Mouse (Mus musculus): Measurements from ENCODE around the gene Itga8.

The Itga8 gene

DNA sequence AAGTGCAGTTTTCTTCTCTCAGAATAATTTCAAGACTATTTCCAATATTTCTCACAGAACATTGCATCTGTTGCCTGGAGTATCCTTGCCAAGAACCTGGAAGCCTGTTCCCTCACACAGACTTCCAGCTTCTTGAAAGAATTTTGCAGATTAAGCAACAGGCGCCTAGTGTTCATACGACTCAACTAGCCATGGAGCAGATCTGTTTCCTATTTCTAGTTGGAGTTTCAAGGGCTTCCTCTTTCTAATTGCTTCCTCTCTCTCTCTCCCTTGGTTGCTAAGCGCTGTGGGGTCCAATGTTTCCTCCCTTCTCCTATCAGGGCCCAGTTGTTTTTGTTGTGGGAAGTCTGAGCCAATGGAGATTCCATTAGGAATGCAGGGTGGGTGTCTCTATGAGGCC lies 7.7 kb downstream of the Itga8 start:
- DNase-seq (ENCODE audit: low read depth, low spot score), result no peak

- no peak for DNase-seq (ENCODE audit: low read depth, low spot score)
These were observed 8.3 kb downstream of the Itga8 start for GRCm38 (mm10) chr2:12293458-12293857.

DNA sequence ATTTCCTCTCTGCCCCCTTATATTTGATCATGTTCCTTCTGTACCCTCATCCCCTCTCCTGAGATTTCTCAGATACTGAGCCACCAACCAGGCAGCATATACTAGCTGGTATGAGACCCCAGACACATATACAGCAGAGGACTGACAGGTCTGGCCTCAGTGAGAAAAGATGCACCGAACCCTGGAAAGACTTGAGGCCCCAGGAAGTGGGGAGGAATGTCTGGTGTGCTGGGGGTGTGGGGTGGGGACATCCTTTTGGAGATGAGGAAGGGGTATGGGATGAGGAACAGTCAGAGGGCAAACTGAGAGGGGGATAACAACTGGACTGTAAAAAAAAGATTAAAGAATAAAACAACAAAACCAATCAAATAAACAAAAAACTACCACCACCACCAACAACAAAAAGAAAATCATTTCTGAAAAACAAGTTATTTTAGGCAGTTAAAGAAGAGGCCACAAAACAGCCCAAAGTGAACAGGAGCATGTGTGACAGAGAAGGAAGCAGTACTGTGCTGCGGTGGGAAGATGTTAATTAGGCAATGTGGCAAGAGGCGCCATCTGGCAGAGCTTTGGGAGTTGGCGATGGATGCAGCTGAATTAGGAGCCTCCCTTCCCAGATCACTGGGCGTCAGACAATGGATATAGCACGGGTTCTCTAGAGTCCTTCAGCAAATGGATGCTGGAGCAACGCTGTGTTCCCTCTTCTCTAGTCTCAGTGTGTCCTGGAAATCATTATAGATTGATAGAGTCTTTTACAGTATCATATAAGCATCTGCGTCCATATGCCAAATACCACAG lies 9.5 kb downstream of the Itga8 start:
- no peak for DNase-seq (ENCODE audit: low read depth, low spot score)

DNA sequence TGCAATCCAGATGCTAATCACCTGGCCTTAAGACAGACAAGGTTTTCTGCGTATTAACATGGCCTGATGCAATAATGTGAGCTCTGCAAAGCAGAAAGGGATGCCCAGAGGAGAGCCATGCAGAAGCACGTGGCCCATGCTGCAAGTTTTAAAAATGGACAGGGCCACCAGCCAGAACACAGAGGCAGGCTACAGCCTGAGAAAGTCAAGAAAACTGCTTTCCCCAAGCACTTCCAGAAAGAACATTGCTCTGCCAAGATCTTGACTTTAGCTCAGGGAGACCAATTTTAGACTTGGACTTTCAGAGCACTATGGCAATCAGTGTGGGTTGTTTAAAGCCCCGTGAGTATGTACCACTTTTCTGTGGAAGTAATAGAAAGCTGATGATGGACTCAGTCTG lies 11.5 kb downstream of the Itga8 start:
- DNase-seq (ENCODE audit: low read depth, low spot score), result no peak

GRCm38 (mm10) chr2:12287831-12288230 lies 13.9 kb downstream of the Itga8 start:
- DNase-seq (ENCODE audit: low read depth, low spot score), result no peak

- no peak for DNase-seq (ENCODE audit: low read depth, low spot score)
These were observed 21.1 kb downstream of the Itga8 start for GRCm38 (mm10) chr2:12280664-12281063.

GRCm38 (mm10) chr2:12279070-12279612 lies 22.6 kb downstream of the Itga8 start:
- no peak for DNase-seq (ENCODE audit: low read depth, low spot score)

DNA sequence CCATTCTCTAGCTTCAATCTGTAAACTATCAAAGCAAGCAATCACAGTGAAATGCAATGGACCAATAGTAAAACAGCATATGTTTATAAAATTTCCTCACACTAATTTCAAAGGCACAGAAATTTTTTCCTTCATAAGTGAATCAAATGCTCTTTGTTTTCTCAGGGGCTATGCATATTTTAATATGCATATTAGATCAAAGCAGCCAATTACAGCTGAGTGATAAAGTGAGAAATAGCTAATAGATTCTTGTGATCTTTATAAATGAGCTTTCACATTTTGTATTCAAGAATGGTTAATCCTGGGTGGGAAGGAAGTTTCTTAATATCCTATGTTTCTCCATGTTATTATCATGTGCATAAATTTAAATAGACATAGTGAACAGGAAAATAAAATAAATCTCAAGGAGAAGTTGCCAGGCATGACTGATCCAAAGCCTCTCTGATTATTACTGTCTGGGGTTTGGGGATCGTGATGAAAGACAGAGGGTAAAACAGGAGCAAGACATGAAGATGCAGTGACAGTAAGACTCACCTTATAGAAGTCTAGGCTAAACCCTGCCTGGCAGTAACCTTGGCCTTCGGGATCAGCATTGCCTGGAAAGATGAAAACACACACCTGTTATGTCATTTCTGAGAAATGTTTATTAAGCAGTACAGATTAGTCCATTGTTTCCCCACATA lies 44.9 kb downstream of the Itga8 start:
- no peak for DNase-seq (ENCODE audit: low read depth, low spot score)

DNA sequence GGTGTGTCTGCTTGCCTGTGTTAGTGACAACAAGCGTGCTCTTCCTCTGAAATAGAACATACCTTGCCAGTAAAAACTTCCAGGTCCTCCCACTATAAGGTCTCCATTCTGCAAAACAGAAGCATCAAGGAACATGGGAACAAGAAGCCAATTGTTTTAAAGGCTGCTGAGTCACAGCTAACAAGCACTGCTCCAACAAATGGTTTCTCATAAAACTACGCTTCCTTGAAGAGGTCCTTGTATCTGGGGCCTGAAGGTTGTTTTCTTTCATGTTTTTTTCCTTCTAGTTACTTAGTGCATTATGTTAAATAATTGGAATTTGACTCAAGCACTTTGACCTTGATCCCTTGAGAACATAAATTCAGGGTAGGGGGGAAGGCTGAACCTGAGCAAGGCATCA lies 45.8 kb downstream of the Itga8 start:
- DNase-seq (ENCODE audit: low read depth, low spot score), result no peak

GRCm38 (mm10) chr2:12235345-12235744 lies 66.4 kb downstream of the Itga8 start:
- no peak for DNase-seq (ENCODE audit: low read depth, low spot score)

DNA sequence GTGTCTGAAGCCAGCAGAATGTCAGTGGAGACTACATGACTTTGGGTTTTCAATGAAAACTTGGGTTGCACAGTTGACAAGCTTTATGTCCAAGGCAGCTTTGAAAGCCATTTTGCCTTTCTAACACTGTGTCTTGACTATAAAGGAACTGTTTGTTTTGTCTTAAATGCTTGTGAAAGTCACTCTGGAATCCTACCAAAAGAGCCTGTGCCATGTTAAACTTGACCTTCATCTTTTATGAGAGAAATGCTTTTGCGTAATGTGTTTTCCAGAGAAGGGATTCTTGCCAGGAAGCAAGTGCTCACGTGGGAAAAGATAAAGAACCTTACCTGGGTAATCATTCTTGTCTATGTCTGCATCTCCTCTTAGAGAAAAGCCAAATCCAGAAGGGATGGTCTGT lies 72.0 kb downstream of the Itga8 start:
- no peak for DNase-seq (ENCODE audit: low read depth, low spot score)

GRCm38 (mm10) chr2:12228335-12228734 lies 73.4 kb downstream of the Itga8 start:
- DNase-seq (ENCODE audit: low read depth, low spot score), result no peak

- DNase-seq (ENCODE audit: low read depth, low spot score), result no peak
These were observed 74.5 kb downstream of the Itga8 start for GRCm38 (mm10) chr2:12227243-12227642.

DNA sequence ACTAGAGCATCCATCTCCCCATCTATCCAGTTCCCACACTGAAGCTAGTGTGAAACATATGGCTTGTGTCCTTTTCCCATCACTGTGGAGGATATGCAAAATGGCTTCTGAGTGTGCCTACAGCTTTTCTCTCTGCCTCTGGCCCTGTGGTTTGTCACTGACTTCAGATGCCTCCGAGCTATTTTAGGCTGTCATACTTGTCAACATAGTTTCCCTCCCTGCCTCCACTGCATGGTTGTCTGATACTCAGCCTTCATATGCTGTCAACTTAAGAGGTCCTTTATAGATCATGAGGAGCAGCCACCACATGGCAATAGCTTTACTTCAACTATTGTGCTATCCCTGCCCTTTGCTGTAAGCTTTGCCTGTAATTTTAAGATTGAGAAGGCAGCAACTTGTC lies 75.4 kb downstream of the Itga8 start:
- DNase-seq (ENCODE audit: low read depth, low spot score), result no peak

- DNase-seq (ENCODE audit: low read depth, low spot score), result no peak
These were observed 80.1 kb downstream of the Itga8 start for GRCm38 (mm10) chr2:12221671-12222070.

GRCm38 (mm10) chr2:12213464-12213790 lies 88.3 kb downstream of the Itga8 start:
- DNase-seq (ENCODE audit: low read depth, low spot score), result no peak

- no peak for DNase-seq (ENCODE audit: low read depth, low spot score)
These were observed 88.9 kb downstream of the Itga8 start for GRCm38 (mm10) chr2:12212662-12213463.

DNA sequence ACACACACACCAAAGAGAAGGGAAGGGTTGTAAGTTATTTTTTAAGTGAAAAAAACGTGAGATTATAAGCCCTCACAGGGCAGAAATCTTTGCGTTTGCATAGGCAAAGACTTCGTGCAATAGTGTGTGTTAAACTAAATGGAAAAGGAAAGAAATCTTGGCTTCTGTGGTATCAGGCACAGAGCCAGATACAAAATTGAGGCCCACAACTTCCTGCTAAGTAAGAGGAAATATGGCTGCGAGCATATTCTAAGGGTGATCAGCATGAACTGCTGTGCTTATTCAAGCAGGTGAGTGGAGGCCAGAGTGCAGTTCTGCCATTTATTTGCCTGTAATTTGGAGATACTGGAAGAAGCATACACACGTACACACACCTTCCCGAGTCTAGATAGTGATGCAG lies 93.6 kb downstream of the Itga8 start:
- no peak for DNase-seq (ENCODE audit: low read depth, low spot score)

DNA sequence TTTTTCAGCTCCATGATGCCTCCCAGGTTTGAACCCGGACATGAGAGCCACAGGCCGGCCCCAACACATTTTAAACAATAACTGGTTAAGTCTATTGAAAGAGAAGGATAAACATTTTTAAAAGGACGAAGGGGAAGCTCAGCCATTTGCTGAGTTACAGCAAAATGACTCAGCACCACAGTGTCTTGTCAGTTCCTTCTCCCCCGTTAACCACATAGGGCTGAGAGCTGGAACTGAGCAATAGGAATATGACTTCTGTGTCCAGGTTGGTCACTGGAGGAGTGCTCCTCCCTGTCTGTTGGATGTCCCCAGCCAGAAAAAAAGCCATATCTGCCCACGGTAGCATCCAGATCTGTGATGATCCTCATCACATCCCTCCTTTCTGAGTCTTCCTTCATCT lies 95.4 kb downstream of the Itga8 start:
- no peak for DNase-seq (ENCODE audit: low read depth, low spot score)

GRCm38 (mm10) chr2:12205875-12206274 lies 95.8 kb downstream of the Itga8 start:
- DNase-seq (ENCODE audit: low read depth, low spot score), result peak; percentile 9

GRCm38 (mm10) chr2:12203231-12203630 lies 98.5 kb downstream of the Itga8 start:
- DNase-seq (ENCODE audit: low read depth, low spot score), result no peak

DNA sequence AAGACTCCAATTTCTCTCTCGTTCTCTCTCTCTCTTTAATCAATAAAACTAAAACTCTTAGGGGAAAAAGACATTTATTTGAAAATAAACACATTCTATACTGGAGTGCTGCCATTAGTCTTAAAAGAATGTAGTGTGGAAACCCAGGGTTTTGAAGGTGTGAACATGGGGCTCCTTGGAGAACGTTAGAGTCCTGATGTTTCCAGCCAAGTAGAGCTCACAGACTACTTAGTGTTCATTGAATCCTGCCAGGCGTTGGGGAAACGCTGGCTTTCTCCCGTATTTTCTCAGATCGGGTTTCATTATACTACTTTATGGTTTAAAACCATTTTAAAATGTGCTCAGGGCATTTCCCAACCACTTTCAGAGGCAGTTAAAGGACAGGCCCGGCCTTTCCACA lies 103.0 kb downstream of the Itga8 start:
- no peak for DNase-seq (ENCODE audit: low read depth, low spot score)

All from WW6 (cell line).